Mouse (Mus musculus): Measurements from ENCODE around the gene Sh3d19. TPM values are rescaled to one million over a fixed set of nuclear protein-coding genes. Genes with fewer than 3 reads are reported as not detected.
"Not testable (repeated sequence)": the region's sequence is repeated elsewhere in the genome, so short reads cannot be mapped to it uniquely, and the experiment has no call there.

The Sh3d19 gene
- total RNA-seq, 4 experiments from 2014 or later = 14.6 to 19.9 (median 15.8) TPM

GRCm38 (mm10) chr3:86087872-86088271, 117.0 kb downstream of the Sh3d19 start:
- DNase-seq (ENCODE audit: low spot score in 2 of 2) = no peak

DNA sequence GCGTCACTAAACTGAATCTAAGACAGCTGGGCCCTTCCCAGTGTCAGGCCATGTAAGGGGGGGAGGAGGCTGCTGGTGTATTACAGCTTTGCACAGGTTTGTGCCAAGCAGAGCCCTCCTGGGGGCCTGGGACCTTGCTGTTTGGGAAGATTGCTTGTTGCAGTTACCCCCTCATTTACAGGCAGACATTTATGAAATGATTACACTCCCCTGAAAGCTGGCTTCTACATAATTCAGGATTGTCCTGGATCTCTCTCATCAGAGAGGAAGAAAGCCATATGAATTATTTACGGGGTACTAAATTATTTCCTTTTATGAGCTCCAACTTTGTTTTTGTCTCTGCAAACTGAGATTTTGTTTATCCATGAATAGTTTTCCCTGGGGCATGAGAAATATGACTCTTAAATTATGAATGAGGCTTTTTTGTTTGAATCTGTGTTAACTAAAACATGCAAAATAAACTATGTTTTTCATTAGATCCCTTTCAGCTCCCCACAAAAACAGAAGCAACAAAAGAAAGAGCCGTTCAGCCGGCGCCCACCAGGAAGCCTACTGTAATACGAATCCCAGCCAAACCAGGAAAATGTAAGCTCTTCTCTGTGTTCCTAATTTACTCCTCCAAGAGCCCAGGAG, 122.4 kb downstream of the Sh3d19 start:
- DNase-seq (ENCODE audit: low spot score in 2 of 2) = no peak

DNA sequence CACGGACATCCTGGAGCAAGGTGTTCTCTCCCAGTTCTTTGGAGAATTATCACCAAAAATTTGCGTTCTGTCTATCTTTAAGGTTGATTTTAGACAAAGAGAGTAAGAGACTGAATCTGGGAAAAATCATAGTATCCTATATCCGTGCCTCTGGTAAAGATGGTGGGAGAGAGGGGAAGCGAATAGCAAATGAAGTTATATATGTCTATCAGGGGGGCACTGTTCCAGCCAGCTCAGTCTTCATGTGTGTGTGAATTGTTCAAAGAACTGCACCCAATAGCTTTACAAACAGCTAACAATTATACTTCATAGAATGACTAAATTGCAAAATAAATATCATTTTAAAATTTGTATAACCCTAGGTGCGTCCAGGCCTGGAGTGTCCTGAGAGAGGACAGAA, 123.0 kb downstream of the Sh3d19 start:
- DNase-seq (ENCODE audit: low spot score in 2 of 2) = no peak

GRCm38 (mm10) chr3:86101956-86102355, 131.0 kb downstream of the Sh3d19 start:
- DNase-seq (ENCODE audit: low spot score in 2 of 2) = no peak

DNA sequence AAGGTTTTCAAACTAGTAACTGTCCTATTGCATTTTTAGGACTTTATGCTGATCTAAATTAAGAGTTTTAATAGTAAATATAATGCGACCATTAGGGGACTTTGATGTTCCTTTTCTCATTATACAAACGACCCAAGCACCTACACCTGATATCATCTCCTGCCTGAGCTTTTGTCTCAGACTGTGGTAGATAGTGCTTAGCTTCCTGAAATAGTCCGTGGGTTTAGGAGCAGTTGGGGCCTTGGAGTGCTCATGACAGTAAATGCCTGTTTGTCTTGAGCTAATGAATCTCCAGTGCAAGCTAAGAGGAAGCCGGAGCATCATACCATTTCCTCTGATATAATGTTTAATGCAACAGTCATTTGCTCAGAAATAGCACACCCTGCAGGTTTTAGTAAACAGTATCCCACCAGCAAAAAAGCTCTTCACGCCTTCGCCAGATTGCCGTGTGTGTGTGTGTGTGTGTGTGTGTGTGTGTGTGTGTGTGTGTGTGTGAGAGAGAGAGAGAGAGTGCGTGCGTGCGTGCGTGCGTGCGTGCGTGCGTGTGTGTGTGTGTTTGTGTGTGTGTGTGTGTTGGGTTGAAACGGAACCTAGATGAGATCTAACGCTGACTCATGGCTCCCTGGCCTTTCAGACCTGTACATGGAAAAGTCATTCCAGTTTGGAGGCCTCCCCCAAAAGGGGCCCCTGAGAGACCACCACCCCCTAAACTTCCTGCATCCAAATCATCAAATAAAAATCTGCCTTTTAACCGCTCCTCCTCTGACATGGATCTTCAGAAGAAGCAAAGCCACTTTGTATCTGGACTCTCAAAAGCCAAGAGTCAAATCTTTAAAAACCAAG, 132.8 kb downstream of the Sh3d19 start:
- DNase-seq (ENCODE audit: low spot score in 2 of 2) = no peak

GRCm38 (mm10) chr3:86104433-86104832, 133.5 kb downstream of the Sh3d19 start:
- DNase-seq (ENCODE audit: low spot score in 2 of 2) = not testable (repeated sequence)

DNA sequence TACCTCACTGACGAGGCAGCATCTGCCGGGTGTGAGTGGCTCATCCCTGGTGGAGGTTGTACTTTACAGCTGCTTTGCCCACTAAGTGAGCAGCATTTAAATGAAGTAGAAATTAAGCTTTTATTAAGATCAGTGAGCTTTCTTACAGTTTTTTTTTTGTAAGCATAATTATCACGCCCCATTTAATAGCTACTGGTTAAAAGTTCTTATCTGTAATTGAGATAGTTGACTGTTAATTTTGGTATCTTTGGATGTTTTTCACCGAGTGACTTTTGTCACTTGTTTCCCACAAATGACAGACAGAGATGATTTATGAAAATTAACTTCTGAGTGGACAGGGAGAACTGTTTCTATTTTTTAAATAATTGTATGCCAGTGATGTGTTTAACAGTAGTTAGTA, 134.0 kb downstream of the Sh3d19 start:
- no peak for DNase-seq (ENCODE audit: low spot score in 2 of 2)

DNA sequence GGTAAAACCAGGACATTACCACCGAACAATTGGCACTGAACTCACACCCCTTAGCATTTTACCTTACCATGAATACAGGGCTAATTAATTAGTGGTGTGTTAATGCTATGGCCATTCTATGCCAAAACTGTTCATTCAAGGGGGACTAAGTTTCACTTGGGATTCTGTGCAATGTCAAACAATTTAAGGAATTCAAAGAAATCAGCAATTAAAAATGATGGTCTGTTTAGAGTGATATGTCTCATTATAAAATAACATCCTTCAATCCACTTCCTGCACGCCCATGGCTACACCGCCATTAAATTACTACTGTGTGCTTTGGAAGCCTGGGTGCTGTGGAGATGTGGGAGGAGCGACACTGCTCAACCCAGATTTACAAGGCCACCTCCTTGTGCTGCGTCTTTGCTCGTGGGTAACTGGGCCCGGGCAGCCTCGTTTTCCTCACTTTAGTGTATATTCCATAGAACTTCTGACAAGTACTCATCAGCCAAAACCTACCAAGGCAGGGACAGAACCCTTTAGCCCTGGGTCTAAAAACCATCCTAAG, 135.2 kb downstream of the Sh3d19 start:
- DNase-seq (ENCODE audit: low spot score in 2 of 2) = no peak

DNA sequence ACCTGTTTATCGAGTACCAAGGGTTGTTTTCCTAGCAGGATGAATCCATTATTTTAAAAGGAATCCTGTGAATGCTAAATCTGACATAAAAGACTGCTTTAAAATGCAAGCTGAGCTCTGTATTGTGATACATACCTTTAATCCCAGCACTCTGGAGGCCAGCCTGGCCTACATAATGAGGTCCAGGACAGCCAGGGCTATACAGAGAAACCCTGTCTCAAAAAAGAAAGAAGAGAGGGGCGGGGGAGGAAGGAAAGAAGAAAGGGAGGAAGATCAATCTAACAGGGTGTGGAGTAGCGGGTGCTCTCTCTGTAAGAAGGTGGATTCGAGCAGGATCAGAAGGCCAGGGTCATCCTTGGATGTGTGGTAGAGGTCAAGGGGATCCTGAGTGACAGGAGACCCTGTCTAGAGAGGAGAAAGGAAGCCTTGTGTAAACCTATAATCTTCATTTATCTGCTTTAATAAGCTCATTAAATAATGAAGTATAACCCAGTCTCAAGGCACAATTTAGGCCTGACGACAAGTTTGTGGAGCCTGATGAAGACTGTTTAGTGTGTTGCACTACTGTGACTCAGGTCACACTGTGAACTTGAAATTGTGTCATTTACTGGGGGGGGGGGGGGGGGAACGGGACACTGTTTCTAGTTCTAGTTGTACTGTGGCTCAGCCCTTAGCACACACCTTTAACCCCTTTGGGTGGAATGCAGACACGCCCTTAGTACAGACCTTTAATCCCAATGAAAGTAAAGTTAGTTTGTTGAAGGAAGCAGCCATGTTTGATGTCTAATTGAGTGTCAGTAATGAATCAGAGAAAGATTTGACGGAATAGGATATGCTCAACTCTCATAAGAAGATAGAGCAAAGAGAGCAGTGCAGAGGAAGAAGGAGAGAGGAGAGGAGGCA, 137.0 kb downstream of the Sh3d19 start:
- no peak for DNase-seq (ENCODE audit: low spot score in 2 of 2)

DNA sequence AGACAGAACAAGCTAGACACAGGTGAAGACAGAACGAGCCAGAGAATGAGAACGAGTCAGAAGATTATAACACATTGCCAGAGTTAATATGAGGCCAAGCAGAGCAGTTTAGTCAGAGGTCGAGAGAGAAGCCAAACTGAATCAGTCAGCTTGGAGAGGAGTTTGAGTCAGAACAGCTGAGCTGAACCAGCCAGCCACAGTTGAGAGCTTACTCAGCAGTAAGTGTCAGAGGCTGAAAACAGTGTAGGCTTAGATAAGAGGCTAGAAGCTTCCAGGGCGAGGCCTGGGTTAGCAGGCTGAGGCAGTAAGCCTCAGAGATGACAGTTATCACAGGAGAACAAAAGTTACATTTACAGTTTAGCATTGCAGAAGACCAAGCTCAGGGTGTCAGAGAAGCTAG, 137.7 kb downstream of the Sh3d19 start:
- DNase-seq (ENCODE audit: low spot score in 2 of 2) = no peak

GRCm38 (mm10) chr3:86109099-86109498, 138.2 kb downstream of the Sh3d19 start:
- no peak for DNase-seq (ENCODE audit: low spot score in 2 of 2)

DNA sequence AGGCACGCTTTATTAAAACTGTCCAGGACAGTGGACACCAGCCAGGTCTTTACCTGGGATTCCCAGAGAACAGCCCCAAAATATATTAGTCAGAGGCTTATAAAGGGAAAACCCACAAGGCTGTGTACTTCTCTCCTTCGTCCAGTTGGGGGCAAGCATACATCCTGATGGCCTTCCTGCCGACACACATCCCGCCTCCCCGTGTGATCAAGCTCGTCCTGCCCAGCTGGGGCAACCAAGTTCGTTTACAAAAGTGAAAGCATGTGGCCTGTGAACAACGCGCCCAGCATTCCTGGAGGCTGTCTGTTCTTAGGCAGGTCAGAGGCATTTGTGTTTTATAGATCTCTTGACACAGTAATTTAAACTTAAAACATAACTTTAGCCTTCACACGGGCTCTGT, 139.2 kb downstream of the Sh3d19 start:
- DNase-seq (ENCODE audit: low spot score in 2 of 2) = no peak

- DNase-seq (ENCODE audit: low spot score in 2 of 2) = no peak
Observed at GRCm38 (mm10) chr3:86112766-86113165, 141.9 kb downstream of the Sh3d19 start.

- DNase-seq (ENCODE audit: low spot score in 2 of 2) = peak in 1 of 2 experiments; percentile 44
Observed at GRCm38 (mm10) chr3:86114659-86115338, 143.9 kb downstream of the Sh3d19 start.

DNA sequence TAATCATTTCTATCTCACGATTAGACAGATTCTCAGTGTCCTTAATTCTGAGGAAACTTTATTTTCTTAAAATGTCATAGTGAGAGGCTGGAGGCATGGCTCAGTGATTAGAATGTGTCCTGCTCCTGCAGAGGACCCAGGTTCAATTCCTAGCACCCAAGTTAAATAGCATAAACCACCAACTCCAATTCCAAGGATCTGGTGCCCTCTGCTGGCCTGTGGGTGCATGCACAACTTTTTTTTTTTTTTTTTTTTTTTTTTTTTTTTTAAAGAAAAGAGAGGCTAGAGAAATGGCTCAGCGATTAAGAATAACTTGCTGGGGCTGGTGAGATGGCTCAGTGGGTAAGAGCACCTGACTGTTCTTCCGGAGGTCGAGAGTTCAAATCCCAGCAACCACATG, 146.0 kb downstream of the Sh3d19 start:
- DNase-seq (ENCODE audit: low spot score in 2 of 2) = no peak

- no peak for DNase-seq (ENCODE audit: low spot score in 2 of 2)
Observed at GRCm38 (mm10) chr3:86119237-86119932, 148.5 kb downstream of the Sh3d19 start.

- no peak for DNase-seq (ENCODE audit: low spot score in 2 of 2)
Observed at GRCm38 (mm10) chr3:86122156-86122555, 151.2 kb downstream of the Sh3d19 start.

DNA sequence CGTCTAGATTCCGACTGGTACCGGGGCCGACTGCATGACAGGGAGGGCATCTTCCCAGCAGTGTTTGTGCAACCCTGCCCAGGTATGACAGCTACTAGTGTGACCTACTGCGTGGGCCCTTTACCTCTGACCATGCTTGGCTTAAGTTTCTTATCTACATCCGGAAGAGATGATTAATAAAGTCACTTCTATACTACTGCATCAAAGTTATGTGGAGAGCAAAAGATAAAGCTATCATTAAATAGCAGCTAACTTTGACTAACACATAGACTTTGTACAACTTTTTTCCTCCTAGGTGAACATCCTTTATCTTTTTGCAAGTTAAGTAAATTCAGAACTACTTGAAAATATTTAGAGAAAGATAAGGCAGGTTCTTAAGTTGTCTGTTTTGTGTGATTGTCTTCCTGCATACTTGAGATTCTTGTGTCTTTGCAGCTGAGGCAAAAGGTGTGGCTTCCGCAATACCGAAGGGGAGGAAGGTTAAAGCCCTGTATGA, 152.4 kb downstream of the Sh3d19 start:
- no peak for DNase-seq (ENCODE audit: low spot score in 2 of 2)

DNA sequence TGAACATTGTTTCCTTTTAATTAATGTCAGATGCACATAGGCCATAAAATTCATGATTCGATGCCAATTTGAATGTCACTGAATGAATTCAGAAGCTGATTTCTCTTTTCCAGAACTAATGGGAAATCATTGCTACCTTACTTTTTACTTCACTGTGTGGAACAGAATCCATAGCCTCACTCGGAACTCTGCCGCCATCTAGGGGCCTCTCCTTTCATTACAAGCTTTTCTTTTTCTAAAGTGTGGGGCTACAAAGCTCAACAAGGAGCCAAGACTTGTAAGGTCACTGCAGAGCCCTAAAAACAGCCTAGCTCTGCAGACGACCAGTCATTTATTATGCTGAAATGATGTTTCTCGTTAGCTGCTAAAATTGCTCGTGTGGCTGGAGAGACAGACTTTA, 158.8 kb downstream of the Sh3d19 start:
- DNase-seq (ENCODE audit: low spot score in 2 of 2) = peak in 1 of 2 experiments; percentile 55

Measured in left cerebral cortex, adult 8-10 months (tissue).